Mouse (Mus musculus): ENCODE measurements at regions not wholly inside any gene's neighbourhood (a gene's known extent, or its start where the extent isn't known, plus 50 kb on each side); places are given as distances from the start of the nearest gene placed in this dataset.

DNA sequence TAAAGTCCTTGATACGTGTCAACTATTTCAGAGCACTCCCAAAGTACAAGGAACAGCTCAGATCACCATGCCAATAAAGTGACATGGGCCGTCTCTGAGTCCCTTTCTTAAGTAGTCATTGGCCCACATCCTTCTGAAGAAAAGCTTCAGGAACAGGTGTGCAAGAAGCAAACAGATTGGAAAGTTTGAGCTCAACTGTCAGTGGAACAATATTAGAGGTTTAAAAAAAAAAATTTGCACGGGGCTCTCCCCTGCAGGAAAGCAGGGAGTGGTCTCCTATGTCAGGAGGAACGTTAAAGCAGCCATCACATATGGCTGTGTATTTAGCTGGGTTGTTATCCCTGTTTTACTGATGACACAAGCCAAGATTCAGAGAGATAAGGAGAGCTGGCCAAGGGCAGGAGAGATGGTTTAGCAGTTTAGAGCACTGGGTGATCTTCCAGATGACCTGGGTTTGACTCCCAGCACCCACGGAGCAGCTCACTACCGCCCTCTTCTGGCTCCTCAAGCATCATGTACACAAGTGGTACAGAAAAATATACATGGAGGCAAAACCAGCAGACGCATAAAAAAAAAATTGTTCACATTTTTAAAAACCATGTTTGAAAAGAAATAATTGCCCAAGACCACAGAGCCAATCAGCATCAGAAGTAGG, 318.3 kb upstream of the Clint1 start:
- DNase-seq (ENCODE audit: low read depth, low spot score) = no peak

DNA sequence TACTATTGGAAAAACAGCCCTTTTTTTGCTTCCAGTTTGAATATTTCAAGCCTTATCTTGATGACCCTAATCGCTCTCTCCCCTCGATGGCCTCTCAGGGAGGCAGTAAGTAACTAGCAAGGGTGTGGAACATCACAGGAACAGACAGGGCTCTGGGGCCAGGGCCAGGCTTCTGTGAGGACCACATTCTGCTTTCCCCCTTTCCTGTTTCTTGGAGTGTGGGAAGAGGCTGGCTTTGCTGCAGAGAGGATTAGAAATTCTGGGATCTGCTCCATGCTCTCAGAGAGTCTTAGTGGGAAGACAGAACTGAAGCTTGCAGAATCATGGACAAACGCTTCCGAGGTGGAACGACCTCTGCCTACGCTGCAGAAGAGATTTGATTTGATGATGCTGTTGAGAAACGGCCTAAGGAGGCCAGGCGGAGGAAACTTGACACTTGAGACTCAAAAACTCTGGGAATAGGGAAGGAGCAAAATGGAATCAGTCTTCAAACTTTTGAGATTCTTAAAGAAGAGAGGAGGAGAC, 316.3 kb upstream of the Clint1 start:
- DNase-seq (ENCODE audit: low read depth, low spot score) = no peak

DNA sequence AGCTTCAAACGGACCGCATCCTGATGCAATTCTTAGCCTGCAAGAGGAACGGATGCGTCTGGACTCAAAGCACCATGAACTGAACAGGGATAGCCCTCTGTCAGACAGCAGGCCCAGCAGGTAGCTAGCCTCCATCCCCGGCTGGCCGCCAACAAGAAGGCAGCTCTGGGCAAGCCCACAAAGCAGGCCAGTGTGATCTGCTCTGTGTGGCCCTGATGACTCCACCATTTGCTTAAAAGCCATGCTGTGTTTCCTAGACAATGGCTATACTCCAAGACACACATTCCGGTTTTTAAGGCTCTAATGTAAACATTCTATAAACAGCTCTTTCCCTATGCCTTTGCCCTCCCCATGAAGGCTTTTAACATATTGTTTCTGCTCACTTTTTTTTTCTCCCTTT, 313.8 kb upstream of the Clint1 start:
- no peak for DNase-seq (ENCODE audit: low read depth, low spot score)

DNA sequence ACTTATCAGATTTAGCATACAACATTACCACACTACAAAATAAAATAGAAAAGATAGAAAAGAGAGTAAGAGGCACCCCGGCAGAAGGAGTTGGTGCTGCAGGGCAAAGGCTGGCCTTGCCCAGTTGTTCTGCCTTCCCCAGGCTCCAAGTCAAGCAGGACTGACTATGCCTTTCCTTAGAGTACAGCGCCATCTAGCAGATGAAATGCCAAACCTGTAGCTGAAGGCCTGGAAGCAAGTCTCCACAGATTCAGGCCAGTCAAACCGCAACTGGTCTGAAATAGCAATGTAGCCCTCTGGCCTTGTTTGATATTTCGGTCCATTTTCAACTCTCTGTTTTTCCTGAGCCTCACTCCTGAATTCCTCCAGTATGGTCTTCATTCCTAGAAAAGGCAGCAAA, 312.4 kb upstream of the Clint1 start:
- peak; percentile 60 for DNase-seq (ENCODE audit: low read depth, low spot score)

DNA sequence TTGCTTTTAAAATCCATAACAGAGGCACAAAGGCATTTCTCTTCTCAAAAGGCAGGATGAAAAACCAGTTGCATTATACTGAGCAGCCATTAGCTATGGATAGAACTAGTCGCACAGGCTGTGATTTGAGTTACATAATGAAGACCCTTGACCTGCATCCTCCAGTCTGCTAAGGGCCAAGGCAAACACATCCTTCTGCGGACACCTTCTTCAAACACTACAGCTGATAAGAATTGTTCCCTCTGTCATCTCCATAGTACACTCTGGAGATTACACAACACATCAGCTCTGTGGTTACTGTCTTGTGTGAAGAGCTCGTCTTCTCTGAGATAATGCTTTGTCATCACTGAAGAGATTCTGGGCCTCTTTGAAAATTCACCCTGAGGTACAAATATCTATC, 307.3 kb upstream of the Clint1 start:
- no peak for DNase-seq (ENCODE audit: low read depth, low spot score)

DNA sequence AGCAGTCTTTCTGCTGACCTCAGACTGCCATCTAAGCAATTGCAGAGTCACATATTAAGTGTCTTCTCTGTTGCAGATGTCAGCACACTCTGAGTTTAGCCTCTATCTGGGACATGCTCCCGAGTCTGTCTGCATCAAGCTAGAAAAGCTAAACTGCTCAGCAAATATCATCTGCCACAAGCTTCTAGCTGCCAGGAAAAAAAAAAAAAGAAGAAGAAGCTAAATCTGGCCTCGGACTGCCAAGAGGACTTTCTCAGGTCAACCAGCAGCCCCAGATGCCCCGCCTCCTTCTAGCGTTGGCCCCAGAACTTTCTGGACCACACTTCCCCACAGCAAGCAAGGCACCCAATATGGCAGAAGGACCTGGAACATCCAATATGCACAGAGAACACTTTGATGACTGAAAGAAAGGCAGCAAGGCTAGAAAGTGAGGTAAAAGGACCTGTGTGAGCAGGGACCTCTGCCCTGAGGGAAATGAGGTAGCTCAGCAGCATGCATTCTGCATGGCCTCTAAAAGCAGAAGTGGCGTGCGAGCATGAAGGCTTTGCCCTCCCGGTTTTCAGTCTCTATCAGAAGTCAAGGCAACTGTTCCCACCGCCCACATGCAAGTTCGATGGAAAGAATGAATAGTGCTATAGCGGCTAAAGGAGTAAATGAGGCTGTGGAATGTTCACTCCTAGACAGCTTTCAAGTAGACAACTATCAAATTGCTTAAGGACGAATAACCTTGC, 305.8 kb upstream of the Clint1 start:
- no peak for DNase-seq (ENCODE audit: low read depth, low spot score)

DNA sequence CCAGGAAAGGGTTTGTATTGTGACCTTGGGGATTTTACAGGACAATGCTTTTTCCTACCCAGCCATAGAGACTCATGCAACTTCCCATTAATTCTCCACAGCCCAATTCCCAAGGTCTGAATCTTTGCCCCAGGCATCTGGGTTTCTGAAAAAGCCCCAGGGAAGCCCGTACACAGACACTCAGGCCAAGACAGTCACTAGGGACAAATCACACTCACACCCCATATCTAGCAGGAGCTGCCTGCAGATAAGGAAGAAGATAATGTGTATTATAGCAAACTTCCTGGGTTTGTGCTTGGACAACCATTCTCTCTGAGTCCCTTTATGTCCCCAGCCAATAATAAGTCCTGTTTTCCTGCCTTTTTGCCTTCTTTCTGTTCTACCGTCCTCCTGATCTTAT, 305.0 kb upstream of the Clint1 start:
- no peak for DNase-seq (ENCODE audit: low read depth, low spot score)

DNA sequence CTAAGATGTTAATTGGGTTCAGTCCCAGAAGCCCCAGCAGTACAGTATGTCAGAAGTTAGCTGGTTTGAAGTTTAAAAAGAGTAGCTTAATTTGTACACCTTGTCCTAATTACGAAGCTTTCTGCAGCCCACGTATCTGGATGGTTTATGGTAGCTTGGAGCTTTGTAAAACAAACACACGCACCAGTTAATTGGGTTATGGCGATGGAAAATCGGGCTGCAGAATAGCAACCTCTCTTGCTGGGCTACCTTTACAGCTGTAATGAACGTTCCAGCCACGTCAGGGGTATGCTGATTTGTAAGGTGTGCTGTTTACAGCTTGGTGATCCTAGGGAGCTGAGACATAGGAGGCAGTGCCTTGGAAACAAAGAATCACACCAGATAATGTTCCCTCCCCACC, 301.5 kb upstream of the Clint1 start:
- DNase-seq (ENCODE audit: low read depth, low spot score) = no peak

DNA sequence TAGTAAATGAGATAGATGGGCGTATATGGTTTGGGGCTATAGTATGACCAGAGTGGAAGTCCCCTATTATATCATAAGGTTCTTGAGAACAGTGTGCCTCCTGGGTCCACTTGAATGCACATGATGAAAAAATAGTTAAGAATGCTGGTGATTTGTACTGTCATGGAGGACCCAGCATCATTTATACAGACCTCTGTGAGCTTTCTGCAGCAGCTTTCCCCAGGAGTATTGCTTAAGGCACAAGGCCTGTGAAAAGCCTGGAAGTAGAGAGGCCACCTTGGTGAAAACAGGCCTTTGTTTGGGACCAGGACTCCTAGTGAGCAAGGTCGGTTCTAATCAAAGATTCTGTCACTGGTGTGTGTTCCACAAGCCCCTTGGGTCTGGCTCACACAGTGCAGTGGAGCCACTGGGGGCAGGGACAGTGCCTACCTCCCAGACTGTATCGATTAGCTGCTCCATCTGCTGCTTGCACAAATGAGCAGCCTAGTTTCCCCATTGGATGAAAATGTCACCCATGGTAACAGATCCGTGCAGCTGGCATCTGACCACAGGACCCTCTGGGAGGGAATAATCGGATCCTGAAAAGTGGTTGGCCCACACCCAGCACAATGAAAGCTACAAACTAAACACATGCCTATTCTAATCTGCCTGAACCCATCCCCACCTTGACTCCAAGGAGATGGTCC, 274.2 kb upstream of the Clint1 start:
- DNase-seq (ENCODE audit: low read depth, low spot score) = no peak

DNA sequence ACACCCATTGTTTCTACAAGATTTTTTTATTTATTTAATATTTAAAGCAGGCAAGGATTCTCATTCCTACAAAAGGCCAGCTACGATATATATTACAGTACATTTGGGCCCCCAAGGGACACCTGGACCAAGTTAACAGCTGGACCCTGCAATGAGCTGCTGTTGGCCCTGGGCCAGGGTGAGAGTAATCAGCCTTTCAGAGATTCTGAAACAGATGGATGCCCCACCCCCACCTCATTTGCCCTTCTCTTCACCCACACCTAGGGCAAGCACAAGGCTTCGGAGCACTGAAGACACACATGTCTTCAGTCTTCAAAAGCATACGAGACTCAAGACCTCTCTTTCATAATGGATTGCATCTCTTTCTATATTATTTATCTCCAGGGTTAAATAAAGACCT, 259.5 kb upstream of the Clint1 start:
- no peak for DNase-seq (ENCODE audit: low read depth, low spot score)

DNA sequence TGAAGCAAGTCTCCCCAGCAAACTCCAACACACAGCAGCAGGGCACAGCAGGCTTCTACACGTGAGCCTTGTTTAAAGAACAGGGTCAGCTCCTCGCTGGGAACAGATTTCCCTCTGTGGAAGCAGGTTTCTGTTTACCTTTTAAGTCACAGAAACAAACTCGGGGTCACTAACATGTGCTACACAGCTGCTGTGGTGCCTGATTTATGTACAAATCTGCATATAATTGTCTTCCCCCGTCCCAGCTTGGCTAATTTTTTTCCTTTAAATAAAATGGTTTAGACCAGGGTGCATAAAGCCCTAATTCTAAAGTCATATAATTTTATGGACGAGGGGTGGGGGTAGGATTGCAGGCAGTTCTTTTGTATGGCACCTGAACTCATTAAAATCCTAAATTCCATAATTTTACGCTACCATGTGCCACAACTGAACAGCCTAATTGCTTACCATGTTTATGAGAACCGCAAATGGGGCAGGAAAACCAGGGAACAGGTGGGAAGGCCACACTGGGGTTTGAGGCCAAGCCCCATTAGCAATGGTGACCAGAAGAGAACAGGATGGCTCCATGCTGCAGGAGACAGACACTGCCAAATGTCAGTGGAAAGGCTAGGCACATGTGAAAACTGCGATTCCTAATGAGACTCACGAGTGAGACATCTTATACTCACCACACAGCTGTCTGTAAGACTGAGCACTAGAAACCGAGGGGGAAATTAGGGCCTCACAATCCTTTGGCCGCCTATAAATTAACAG, 258.8 kb upstream of the Clint1 start:
- DNase-seq (ENCODE audit: low read depth, low spot score) = no peak

DNA sequence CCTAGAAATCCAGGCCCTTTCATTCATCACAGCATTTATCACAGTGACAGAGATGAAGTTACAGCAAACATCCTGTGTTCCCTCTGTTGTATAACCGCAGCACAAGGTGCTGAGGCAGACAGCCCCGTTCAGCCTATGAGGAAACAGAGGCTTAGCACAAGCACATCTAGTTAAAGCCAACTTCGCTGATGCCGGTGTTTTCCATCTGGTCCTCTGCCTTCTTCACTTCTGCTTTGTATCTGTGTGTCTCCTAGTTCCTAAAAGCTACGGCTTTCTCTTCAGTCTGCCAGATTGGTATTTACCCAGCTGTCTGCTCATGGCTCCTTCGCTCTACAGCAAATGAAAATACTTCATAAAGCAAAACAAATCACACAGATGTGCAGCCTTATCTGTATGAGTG, 256.5 kb upstream of the Clint1 start:
- no peak for DNase-seq (ENCODE audit: low read depth, low spot score)

DNA sequence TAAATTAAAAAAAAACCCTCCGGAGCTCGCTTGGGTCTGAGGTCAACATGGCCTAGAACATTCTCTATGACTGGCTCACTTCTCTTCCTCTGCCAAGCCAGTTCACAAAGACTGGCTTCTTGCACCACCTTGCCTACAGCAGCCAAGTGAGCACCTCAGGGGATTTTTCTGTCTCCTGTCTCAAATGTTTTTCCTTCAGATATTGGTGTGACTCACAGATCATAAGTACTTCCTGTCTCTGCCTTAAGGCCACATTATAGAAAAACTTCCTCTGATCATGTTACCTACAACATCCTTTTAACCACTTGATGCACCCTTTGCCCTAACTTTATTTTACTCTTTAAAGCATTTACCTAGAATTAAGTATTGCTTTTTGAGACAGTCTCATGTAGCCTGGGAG, 230.0 kb upstream of the Clint1 start:
- DNase-seq (ENCODE audit: low read depth, low spot score) = no peak

DNA sequence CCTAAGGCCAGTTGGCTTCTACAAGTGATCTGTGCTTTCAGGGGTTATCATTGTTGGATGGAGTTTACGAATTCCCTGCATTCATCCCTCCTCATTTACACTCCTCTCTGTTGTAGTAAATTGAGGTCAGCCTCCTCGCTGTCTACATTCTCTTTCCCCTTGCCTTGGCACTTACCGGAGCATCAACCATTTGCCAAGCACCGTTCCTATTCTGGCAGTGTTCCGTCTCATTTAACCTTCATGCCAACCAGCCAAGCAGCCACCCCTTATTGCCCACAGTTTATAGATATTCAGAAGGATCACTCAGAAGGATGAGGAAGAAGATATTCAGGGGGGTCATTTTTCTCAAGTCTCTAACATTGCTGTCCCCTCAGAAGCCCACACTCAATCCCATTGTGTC, 229.2 kb upstream of the Clint1 start:
- DNase-seq (ENCODE audit: low read depth, low spot score) = no peak

DNA sequence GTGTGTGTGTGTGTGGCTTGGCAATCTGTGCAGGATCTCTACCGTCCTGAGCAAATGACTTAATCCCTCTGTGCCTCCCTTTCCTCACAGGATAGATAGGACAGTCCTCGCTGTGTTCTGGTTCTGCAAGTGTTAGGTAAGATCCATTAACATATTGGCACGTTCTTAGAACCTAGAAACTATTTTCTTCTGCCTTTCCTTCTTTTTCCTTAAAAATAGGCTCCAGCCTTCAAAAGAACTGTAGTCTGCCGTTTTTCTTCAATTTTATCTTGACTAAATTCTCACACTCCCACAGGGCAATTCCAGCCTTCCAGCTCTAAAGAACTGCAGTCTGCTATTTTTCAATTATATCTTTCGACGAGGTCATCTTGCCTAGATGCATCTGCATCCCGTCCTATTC, 227.6 kb upstream of the Clint1 start:
- DNase-seq (ENCODE audit: low read depth, low spot score) = no peak

DNA sequence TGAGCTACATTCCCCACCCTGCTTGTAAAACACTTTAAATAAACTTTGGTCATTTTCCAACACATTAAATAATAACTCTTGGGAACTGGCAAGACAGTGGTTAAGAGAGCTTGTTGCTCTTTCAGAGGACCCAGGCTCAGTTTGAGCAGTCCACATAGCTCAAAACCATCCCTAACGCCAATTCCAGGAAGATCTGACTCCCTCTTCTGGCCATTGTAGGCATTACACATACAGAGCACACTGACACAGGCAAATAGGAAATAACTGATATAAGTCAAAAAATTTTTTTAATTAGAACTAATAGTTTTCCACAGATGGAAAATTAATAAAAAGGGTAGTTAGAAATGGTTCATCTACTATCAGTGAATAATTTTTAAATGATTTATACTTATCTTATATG, 222.6 kb upstream of the Clint1 start:
- no peak for DNase-seq (ENCODE audit: low read depth, low spot score)

DNA sequence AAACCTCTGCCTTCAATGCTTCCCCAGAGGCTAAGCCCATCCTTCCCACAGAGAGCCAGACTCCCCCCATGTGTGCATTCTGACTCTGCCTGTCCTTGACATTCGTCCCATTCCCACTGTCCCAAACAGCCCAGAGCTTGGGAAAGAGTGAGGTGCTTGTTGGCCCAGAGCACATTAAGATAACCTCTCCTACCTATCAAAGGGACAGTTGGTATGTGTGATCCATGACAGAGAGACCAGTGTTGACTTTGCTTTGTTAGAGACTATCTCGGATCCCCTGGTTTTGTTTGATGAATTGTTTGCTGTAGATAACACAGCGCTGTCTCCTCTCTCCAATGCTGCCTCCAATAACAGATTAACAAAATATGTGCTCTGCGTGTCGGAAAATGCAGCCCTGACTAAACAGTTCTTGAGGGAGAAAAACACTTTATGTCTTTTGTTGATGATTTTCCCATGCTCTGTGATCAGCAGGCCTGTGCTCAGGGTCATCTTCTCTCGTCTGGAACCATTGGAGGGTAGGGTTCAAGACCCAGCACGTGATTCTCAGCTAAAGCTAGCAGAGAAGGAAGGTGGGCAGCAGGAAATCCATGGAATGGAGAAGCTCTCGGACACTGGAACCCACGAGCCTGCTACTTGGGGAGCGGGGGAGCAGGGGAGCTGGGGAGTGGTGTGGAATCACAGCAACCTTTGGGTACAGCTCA, 217.2 kb upstream of the Clint1 start:
- no peak for DNase-seq (ENCODE audit: low read depth, low spot score)

DNA sequence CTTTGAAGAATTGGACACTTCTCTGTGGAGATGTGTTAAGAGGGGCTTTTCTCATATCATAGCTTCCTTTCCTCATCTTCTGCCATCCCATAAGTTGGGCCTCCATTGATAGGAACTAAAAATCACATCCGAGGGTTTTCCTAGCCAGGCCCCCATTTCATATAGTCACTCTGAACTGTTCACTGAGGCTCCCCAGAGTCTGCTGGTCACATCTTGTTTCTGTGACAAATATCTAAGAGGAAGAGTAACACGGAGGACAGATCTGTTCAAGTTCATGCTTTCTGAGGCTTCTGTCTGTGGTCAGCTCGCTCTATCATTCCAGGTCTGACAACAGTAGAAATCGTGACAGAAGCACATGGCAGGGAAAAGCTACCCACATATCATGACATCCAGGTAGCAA, 216.0 kb upstream of the Clint1 start:
- no peak for DNase-seq (ENCODE audit: low read depth, low spot score)

DNA sequence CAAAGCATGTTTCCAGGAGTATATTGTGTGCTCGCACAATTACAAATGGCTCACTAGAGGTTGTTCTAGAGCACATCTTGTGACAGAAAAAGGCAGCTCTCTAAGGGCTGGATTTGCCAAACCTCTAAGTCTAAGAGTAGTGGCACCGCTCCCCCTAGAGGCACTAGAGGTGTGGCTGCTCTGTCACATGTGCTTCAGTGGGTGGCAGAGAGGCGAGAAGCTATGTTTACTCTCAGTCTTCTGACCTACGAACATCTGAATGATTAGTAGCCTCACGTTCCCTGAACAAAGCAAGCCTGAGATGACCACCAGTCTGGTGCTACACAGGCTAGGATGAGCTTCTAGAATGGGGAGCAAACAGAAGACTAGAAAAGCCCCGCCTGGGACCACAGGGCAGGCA, 212.6 kb upstream of the Clint1 start:
- DNase-seq (ENCODE audit: low read depth, low spot score) = no peak

DNA sequence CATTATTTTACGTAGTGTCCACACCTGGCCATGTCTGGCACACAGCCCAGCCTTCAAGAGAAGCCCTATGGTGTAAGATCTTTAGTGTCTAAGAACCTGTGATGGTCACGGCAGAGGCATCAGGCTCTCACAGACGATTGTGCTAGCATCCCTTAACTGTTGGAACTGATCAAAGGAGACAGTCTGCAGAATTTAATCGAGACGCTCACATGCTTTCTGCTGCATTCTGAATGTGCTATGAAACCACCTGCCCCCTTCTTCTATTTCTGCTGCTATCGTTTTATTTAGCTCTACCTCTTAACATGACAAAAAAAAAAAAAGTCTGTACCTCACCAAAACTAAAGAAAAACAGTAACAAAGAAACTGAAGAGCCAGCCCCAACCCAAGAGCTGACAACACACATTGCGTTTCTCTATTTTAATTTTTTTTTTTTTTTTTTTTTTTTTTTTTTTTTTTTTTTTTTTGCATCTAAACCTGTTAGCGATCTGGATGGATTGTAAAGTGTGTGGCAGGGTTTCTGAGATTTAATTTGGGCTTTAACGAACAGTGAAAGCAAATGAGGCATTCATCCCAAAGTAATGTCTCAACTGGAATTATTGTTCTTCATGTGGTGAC, 209.6 kb upstream of the Clint1 start:
- DNase-seq (ENCODE audit: low read depth, low spot score) = no peak

All from brain, embryonic 18.5 days (tissue).